Mouse (Mus musculus): ENCODE data around the gene Fgfr2. TPM values are rescaled to one million over a fixed set of nuclear protein-coding genes. Genes with fewer than 3 reads are reported as not detected.

Gene Fgfr2
- polyA plus RNA-seq, 1 experiment from 2014 or later, result 11.2 TPM

DNA sequence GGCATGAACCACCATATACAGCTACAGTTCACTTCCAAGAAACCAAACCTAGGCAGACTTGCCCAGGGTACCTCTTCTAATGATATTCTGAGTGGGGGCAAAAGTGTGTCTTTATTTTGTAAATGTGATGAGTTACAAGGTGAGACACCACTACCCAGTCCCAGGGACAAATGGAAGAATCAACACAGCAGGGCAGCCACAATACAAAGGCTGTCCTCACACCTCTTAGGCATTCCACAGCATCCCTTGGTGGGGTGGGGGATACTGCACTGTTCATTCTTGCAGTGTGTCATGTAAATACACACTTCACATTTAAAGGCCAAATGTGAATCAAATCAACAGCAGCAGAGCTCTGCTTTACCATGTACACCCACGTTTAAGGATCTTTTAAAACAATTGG, 1130.9 kb downstream of the Fgfr2 start:
- Histone ChIP-seq H3K27ac (ENCODE audit: low read depth) (no peak overlapping the region), H3K27me3 (ENCODE audit: insufficient read depth, low read length) (no peaks in the 10 kb centered on the region), H3K9me3 (ENCODE audit: low read length) (no peaks in the 10 kb centered on the region), H3K9ac (replicated peaks) (no peak overlapping the region), H3K4me1 (ENCODE audit: insufficient read depth) (no peaks in the 10 kb centered on the region), H3K36me3 (replicated peaks; ENCODE audit: insufficient read depth, low read length) (no peaks in the 10 kb centered on the region), H3K4me3 (ENCODE audit: low read depth, low read length) (no peak overlapping the region), H3K4me2 (ENCODE audit: low read depth, low read length) (no peak overlapping the region)
- DNase-seq, result no peak
- TF ChIP-seq CTCF (IDR thresholded peaks at IDR 0.05; ENCODE audit: low read depth) (no peak), EP300 (IDR thresholded peaks at IDR 0.05; ENCODE audit: low read depth) (no peak)
- WGBS (ENCODE audit: insufficient replicate concordance), result 61% methylated on average over 1 of the region's 1 CpGs
- ATAC-seq, result no peak

DNA sequence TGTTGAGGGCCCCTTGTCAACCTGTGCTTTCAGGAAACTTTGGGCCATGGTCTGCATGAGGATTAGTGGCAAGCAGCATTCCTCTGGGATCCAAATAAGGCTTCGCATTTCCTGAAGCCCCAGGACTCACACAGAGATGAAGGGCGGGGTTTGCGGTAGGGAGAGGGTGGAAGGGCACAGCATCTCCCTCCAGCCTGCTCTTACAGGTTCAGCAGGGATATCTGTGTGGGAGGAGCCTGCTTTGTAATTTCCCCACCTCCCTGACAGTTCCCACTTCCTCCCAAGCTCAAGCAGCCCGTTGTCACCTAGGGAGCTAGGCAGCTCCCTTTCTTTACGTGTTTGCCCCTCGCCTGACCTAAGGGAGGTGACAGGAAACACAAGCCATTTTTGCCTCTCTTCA, 1134.1 kb downstream of the Fgfr2 start:
- no peak overlapping the region for H3K9ac ChIP-seq (replicated peaks)
- ATAC-seq (no peak), DNase-seq (no peak)
- no peaks in the 10 kb centered on the region for H3K36me3 ChIP-seq (replicated peaks; ENCODE audit: insufficient read depth, low read length)
- H3K27ac ChIP-seq (ENCODE audit: low read depth), result no peak overlapping the region
- H3K9me3 ChIP-seq (ENCODE audit: low read length), result no peaks in the 10 kb centered on the region
- H3K4me1 ChIP-seq (ENCODE audit: insufficient read depth), result no peaks in the 10 kb centered on the region
- H3K27me3 ChIP-seq (ENCODE audit: insufficient read depth, low read length), result no peaks in the 10 kb centered on the region
- TF ChIP-seq EP300 (IDR thresholded peaks at IDR 0.05; ENCODE audit: low read depth) (no peak), CTCF (IDR thresholded peaks at IDR 0.05; ENCODE audit: low read depth) (no peak)
- WGBS (ENCODE audit: insufficient replicate concordance), result 23% methylated on average over 6 of the region's 6 CpGs
- no peak overlapping the region for H3K4me3 ChIP-seq (ENCODE audit: low read depth, low read length)
- H3K4me2 ChIP-seq (ENCODE audit: low read depth, low read length), result no peak overlapping the region

DNA sequence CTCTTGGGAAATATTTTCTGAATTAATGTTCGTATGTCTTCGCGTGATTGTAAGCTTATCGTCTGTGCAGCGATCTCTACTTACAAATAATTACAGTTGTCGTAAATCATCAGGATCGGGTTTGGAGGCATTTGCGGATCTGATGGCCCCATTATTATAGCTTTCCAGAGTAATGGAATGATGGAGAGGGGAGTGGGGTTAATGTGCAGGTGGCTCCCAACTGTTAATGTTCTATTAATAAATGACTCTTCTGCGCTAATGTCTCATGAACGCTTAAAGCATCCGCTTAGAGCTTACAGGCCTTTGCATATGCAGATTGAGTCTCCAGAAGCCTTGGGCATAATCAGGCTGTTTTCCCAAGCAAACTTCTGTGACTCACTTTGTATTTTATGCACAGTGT, 1144.5 kb downstream of the Fgfr2 start:
- no peak for TF ChIP-seq EP300 (IDR thresholded peaks at IDR 0.05; ENCODE audit: low read depth)
- TF ChIP-seq CTCF (IDR thresholded peaks at IDR 0.05; ENCODE audit: low read depth), result no peak
- H3K4me1 ChIP-seq (ENCODE audit: insufficient read depth), result no peaks in the 10 kb centered on the region
- ATAC-seq, result no peak
- H3K9ac ChIP-seq (replicated peaks), result no peak overlapping the region
- WGBS (ENCODE audit: insufficient replicate concordance), result 84% methylated on average over 11 of the region's 11 CpGs
- no peaks in the 10 kb centered on the region for H3K27me3 ChIP-seq (ENCODE audit: insufficient read depth, low read length)
- H3K4me3 ChIP-seq (ENCODE audit: low read depth, low read length), result no peak overlapping the region
- H3K36me3 ChIP-seq (replicated peaks; ENCODE audit: insufficient read depth, low read length), result no peaks in the 10 kb centered on the region
- no peak overlapping the region for H3K27ac ChIP-seq (ENCODE audit: low read depth)
- H3K9me3 ChIP-seq (ENCODE audit: low read length), result no peaks in the 10 kb centered on the region
- H3K4me2 ChIP-seq (ENCODE audit: low read depth, low read length), result no peak overlapping the region
- DNase-seq, result no peak

DNA sequence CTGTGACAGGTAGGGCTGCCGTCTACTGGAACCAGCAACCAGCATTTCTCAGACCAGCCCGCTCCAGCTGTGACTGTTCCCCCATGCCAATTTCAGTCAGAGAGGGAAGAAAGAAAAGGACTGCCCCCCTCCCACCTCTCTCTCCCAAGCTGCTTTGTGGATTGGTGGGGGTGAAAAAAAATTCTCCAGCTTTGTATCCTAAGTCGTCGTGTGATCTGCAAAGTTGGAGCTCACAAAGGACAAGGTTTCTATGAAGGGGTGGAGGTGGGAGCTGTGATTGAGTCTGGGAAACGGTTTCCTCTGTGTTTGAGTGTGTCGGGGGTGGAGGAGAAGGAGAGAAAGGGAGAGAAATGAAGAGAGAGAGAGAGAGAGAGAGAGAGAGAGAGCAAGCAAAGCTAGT, 1147.3 kb downstream of the Fgfr2 start:
- H3K36me3 ChIP-seq (replicated peaks; ENCODE audit: insufficient read depth, low read length), result no peaks in the 10 kb centered on the region
- TF ChIP-seq EP300 (IDR thresholded peaks at IDR 0.05; ENCODE audit: low read depth), result no peak
- no peak for TF ChIP-seq CTCF (IDR thresholded peaks at IDR 0.05; ENCODE audit: low read depth)
- DNase-seq (no peak), ATAC-seq (no peak)
- WGBS (ENCODE audit: insufficient replicate concordance), result 61% methylated on average over 6 of the region's 6 CpGs
- no peaks in the 10 kb centered on the region for H3K27me3 ChIP-seq (ENCODE audit: insufficient read depth, low read length)
- H3K9ac ChIP-seq (replicated peaks), result no peak overlapping the region
- H3K4me3 ChIP-seq (ENCODE audit: low read depth, low read length), result no peak overlapping the region
- no peaks in the 10 kb centered on the region for H3K9me3 ChIP-seq (ENCODE audit: low read length)
- no peak overlapping the region for H3K4me2 ChIP-seq (ENCODE audit: low read depth, low read length)
- no peaks in the 10 kb centered on the region for H3K4me1 ChIP-seq (ENCODE audit: insufficient read depth)
- no peak overlapping the region for H3K27ac ChIP-seq (ENCODE audit: low read depth)

DNA sequence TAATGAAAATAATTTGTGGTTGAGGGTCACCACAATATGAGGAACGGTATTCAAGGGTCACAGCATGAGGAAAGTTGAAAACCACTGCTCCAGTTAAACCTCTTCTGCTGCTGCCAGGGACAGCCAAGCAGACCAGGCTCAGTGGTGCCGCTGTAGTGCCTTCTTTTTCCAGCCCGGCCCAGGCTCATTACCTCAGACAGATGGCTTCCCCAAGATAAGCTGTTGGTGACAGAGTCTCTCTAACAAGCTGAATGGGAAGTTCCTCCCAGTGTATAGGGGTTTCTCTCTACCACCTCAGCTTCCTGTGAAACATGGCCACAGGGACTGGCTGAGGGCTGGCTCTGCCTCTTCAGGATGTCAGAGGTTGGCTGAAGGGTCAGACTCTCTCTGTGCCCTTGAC, 1152.9 kb downstream of the Fgfr2 start:
- Histone ChIP-seq H3K36me3 (replicated peaks; ENCODE audit: insufficient read depth, low read length) (no peaks in the 10 kb centered on the region), H3K27me3 (ENCODE audit: insufficient read depth, low read length) (peaks cover 18% of the 10 kb centered on the region), H3K4me1 (ENCODE audit: insufficient read depth) (no peaks in the 10 kb centered on the region), H3K9ac (replicated peaks) (no peak overlapping the region), H3K9me3 (ENCODE audit: low read length) (no peaks in the 10 kb centered on the region), H3K4me3 (ENCODE audit: low read depth, low read length) (no peak overlapping the region), H3K4me2 (ENCODE audit: low read depth, low read length) (no peak overlapping the region), H3K27ac (ENCODE audit: low read depth) (no peak overlapping the region)
- TF ChIP-seq EP300 (IDR thresholded peaks at IDR 0.05; ENCODE audit: low read depth), result no peak
- TF ChIP-seq CTCF (IDR thresholded peaks at IDR 0.05; ENCODE audit: low read depth), result no peak
- ATAC-seq (no peak), DNase-seq (no peak)
- 26% methylated on average over 3 of the region's 3 CpGs for whole genome bisulfite sequencing (ENCODE audit: insufficient replicate concordance)

DNA sequence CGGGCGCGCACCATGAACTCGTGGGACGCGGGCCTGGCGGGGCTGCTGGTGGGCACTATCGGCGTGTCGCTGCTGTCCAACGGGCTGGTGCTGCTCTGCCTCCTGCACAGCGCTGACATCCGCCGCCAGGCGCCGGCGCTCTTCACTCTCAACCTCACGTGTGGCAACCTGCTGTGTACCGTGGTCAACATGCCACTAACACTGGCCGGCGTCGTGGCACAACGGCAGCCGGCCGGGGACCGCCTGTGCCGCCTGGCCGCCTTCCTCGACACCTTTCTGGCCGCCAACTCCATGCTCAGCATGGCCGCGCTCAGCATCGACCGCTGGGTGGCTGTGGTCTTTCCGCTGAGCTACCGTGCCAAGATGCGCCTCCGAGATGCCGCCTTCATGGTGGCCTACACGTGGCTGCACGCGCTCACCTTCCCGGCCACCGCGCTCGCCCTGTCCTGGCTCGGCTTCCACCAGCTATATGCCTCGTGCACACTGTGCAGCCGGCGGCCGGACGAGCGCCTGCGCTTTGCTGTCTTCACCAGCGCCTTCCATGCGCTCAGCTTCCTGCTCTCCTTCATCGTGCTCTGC, 1156.1 kb downstream of the Fgfr2 start:
- Histone ChIP-seq H3K4me3 (ENCODE audit: low read depth, low read length) (no peak overlapping the region), H3K9me3 (ENCODE audit: low read length) (no peaks in the 10 kb centered on the region), H3K36me3 (replicated peaks; ENCODE audit: insufficient read depth, low read length) (no peaks in the 10 kb centered on the region), H3K27ac (ENCODE audit: low read depth) (no peak overlapping the region), H3K27me3 (ENCODE audit: insufficient read depth, low read length) (peaks cover 18% of the 10 kb centered on the region), H3K9ac (replicated peaks) (no peak overlapping the region), H3K4me2 (ENCODE audit: low read depth, low read length) (no peak overlapping the region), H3K4me1 (ENCODE audit: insufficient read depth) (no peaks in the 10 kb centered on the region)
- no peak for DNase-seq
- 11% methylated on average over 47 of the region's 57 CpGs for WGBS (ENCODE audit: insufficient replicate concordance)
- no peak for ATAC-seq
- TF ChIP-seq CTCF (IDR thresholded peaks at IDR 0.05; ENCODE audit: low read depth) (no peak), EP300 (IDR thresholded peaks at IDR 0.05; ENCODE audit: low read depth) (no peak)

Measured in liver, postnatal 0 days (tissue).